Mouse (Mus musculus) cerebellum, adult 8-10 months (tissue): ENCODE measurements around the gene Enox1.

Experiments used
- DNase-seq: peaks from one replicate; pipeline ENCODE4 v3.0.0; 2022

The Enox1 gene

DNA sequence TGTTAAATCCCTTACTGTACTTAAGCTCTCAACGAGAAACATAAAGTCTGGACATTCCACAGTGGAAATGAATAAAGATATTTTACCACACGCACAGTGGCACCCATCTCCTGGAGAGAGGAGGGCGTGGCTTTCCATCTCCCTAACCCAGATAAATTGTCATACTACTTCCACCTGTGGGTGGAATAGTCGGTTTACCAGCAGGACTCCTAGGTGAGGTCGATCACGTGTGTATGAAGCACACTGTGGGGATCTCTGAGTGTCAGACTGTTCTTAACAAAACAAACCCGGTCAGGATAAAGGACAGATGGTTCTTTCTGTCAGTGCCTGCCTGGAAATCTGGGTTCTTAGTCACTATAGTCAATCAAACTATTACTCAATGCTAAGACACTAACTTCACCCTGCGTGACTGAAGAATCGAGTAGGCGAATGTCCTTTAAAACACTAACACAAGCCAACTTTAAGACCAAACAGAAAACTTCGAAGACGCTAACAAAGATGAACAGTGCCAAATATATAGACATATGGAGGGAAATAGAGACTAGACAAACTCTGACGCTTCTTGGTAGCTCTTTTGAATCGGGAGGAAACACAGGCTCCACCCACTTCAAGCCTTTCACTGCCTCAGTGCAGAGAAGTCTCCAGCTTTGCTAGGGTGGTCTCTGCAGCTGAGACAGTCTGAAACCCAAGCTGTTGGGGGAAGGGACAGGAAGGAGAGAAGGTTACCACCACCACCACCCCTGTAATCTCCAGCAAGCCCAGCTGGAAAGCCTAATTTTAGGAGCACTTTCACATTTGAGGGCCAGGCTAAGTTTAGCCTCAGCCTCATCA is 423.8 kb downstream of the Enox1 start:
- DNase-seq: no peak

DNA sequence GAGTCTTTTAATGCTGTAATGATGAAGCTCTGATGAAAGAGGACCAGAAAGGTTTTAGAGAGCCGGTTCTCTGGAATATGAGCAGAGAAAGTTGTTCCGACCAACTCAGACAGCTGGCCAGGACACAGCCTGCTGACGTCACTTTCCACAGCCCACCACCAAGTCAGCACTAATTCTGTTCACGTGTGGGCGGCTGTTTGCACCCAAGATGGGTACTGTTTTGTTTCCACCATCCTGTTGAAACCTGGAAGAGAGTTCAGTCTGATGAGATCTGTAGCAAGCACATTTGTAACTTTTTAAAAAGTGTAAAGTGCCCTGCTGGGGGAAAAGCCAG is 424.3 kb downstream of the Enox1 start:
- DNase-seq: no peak

DNA sequence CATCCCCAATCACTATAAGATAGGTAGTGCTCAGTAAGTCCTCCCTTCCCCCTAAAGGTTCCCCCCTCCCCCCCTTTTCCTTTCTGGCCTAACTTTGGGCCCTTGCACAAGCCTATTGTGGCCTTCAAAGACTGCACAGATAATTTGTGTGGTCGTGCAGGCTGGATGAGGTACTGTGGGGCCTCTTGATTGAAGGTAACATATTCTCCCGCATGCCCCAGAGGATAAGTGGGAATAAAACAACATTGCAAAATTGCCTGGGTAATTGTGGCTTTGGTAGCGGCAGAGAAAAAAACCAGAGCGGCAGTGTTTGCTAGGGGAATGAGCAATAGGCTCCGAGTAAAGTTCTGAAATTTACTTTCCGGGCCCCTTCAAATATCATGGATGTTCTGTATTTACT is 425.1 kb downstream of the Enox1 start:
- DNase-seq: no peak

DNA sequence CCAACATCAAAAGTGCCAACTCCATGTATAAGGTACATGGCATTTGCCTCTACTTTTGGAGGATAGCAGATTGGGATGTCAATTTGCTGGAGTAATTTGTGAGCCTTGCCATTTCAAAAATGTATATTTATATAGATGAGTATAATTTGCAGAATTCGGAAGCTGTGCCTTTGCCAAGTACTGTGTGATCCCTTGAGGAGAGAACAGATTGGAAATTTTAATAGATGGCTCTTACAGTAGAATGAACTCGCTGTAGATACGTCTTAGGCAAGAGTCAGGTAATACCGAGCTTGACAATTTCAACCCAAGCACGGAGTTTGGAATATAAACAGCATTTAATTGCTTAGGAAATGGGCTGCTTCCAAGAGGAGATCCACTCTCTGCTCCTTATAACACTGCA is 427.9 kb downstream of the Enox1 start:
- no peak for DNase-seq

DNA sequence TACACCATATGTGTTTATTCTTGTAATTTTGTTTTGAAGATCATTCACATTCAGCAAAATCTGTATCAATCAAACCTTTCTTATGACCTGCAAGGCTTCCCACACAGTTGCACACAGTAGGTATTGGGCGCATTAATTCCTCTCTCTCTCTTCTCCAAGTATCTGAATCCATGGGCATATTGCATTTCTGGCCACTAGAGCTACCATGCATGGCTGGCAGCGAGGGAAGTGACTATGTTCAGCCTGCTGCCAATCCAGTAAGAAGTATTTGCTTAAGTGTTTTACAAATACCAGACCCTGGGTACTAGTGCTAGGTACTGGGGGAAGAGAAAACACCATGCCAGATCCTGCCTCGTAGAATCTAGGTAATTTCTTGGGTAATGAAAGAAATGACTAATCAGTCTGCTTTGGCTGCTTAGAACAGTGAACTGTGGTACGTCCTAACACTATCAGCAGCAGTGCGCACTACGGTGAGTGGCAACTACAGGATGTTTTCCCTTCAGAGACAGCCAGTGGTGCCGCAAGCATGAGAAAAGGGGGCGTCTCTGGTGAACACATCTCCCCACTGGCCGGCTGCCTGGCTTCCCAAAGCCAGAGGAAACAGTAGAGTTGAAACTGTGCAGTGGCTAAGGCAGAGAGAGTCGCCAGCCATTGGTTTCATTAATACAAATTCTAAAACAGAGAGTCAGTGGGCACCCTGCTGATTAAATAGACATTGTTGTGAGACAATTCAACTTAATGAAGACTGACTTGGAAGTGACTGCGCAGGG is 428.7 kb downstream of the Enox1 start:
- no peak for DNase-seq

DNA sequence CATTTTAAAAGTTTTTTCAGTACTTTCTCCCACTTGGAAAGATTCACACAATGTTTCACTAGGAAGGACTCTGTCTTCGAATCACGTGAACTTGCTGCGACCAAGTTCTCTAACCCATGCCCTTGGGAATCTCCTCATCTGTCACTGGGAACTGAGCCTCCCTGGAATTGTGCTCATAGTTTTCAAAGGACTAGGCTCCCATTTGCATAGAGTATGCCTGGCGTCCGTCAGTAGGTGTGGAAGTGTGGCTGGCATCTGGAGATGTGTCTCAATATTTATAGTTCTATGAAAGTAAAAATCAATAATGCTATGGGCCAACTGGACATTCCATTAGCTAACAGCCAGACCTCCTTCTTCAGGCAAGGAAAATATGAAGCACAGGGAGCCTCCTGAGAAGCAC is 429.5 kb downstream of the Enox1 start:
- DNase-seq: no peak

DNA sequence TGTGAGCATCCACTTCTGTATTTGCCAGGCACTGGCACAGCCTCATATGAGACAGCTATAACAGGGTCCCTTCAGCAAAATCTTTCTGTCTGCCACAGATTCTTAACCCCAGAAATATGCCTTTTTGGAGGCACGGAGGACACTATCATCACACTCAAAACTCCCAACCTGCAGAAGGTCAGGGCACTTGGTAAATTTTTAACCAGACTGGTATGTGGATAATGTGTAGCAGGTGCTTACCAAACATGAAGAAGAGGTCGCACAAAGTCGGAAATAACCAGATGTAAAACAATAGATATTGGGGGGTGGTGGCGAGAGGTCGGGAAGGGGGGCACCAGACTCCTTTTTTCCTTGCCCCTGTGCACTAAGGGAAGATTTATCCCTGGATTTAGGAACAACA is 430.6 kb downstream of the Enox1 start:
- no peak for DNase-seq

DNA sequence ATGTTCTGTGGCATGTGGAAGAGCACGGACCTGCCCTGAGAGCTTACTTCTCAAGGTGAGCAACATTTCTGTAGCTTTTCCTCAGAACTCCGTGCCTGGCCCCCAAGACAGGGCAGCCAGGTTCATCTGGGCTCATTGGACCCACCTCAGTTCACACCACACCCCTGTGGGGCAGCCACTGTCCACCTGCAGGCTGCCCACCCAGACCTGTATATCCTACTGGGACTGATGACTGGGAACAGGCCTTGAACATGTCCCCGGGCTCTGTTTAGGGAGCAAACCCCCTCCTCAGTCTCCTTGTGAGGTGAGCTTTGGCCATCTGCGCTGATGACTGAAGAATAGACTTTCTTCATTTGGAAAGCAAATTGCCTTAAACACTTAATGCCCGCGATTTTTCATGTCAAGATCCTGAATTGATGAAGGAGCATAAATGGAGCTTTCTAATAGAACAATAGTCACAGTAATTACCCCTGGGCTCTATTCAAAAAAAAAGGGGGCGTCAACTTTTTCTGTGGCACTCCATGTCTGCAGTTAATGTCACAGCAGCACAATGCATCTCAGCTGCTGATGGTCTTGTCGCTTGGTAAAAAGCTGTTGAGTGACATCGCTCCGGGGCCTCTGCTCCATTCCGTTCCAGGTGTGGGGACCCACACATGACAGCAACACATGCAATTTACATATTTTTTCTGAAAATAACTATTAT is 436.7 kb downstream of the Enox1 start:
- DNase-seq: no peak

DNA sequence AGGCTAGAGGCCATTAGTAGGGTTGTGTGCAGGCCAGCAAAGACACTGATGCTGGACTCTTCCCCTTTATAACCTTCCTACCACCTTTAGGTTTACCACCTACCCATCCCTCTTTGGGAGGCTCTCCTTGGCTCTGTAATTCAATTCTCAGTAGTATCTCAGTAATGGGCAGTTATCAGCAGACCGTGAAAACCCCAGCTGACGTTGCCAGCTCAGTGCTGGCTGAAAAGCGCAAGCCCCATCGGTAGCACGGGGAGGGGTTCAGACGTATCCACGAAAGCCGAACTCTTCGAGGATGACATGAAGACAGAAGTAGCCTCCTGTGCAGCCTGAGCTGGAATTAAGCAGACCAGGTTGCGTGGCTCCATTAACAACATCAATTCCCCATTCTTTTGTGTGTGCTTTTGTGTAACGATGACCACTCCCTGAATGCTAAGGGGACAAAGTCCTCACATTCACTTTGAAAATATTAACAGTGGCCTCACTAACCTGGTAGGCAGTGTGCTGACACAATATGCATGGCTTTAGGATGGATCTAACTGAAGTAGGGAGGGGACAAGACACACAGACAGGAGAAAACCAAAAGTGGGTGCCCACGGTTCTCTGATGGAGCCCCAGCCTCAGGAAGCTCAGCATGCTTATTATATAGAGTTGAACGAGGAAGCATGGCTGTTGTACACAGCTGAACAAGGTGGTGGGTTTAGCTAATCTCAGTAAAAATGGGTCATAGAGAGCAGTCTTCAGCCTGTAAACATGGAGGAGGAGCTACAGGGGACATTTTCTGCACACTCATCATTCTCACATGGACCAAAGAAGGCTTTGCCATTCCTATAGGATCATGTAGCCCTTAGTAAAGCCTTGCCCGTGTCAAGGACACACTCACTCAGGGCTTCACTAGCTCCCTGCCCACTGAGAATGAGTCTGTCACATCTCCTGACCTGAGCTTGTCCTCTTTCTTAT is 439.9 kb downstream of the Enox1 start:
- no peak for DNase-seq

DNA sequence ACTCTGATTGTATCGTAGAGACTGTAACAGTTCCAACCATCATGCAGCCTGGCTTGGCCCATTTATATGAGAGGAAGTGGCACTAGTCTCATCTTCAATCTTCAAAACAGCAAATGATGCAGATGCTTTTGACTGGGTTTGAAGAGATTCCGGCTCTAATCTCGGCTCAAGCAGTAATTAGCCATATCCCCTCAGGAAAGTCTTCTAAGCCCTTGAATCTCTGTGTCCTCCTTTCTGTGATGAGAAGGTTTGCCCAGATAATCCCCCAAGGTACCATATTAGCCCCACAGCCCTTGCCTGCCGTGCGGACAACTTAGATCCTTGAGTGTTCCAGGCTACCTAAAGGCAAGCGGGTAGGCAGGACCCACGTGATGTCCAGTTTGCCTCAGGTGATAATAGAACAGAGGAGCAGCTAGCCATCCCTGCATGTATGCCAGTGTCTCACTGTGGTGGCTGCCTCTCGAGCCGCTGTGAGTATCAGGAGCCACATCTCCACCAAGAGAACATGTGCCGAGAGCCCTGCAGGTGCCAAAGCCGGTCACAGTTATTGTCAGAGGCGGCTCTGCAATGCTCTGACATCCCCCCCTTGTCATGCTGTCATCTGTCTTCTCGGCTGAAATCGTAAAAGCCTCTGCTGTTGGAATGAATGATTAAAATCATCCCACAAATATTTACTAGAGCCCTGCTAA is 442.6 kb downstream of the Enox1 start:
- no peak for DNase-seq

DNA sequence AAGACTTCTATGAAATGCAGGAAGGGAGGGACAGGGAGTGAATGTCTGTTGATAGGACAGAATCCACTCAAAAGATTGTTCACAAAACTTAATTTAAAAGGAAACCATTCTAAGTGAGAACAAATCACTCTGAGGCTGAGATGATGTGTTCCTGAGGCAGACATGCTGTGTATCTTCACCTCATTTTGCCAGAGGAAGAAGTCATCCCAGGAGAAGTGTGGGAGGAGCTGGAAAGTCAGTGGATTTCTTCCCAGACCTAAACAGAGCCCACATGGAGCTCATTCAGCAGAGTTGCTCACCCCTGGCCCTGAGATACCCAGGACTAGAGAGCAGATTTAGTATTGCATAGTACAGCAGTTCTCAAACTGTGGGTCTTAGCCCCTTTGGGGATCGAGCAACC is 444.2 kb downstream of the Enox1 start:
- no peak for DNase-seq

DNA sequence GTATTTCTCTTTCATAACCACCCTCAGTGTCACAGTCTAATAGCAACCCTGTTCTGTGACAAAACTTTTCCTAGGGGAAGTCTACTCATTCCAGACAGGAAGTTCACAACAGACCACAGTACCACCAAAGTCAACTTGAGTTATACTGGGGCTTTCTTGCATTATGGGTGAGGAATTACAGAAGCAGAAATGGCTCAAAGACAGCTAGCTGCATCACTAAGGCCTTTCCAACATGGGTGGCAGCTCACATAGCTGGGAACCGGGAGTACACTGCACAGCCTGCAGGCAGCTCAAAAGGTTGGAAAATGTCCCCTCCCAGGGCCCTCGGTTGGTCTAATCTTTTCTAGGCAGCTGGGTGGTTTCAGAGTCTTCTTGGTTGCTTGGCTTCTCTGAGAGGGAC is 444.9 kb downstream of the Enox1 start:
- no peak for DNase-seq

DNA sequence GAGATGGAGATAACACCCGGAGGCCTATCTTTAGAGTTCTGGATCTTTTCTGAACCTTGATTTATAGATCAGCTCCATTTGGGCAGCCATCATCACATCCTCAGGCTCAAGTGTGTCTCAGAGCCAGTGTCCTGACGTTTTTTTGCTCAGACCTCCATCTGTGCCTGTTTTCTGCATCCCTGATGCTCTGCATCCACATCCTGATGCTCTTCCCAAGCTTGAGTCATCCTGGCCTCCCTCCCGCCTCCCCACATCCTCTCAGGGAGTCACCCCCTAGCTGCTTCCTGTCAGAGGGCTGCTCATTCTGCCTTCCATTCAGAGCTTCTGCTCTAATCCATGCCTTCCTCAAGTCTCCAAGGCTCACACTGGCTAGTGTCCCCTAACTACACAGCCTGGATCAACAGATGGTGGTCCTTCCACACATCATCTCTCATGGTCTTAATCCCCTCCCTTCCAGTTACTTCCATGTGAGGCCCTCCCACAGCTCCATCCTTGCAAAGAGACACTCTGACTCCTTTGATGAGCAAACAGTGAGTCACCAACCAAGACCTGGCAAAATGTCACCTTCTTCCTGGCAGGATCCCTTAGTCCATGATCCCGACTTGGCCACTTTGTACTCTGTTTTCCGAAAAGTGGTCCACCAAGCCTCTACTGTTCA is 451.7 kb downstream of the Enox1 start:
- peak; percentile 34 for DNase-seq

DNA sequence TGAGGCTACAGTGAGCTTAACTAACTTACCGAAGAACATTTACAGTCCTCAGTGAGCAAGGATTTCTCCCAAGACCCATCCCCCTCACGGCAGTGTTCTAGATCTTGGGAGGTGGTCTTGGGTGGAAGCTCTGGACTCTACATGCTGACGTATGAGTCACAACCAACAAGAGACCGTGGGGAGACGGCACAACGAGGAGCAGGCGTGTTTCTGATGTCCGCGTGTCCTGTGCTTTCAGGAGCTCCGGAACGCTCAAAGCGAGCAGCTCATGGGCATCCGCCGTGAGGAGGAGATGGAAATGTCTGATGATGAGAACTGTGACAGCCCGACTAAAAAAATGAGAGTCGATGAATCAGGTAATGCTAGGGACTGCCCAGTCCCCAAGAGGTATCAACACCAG is 458.6 kb downstream of the Enox1 start:
- DNase-seq: no peak

DNA sequence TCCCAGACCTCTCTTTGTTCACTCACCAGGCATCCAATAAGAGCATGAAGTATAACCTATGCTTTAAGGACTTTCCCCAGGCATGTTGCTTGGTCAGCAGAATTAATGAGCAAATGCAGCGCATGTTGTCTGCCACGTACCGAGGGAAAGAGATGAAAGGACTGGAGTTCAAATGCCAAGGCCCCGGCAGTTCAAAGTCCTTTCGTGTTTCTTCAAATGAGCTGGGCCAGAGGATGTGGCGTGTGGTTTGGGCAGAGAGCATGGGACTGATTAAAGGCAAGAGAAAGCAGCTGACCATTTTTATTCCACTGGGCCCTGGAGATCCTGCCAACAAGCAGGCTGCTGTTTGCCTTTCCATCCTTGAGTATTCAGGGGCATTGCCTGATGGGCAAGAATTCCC is 460.7 kb downstream of the Enox1 start:
- no peak for DNase-seq

DNA sequence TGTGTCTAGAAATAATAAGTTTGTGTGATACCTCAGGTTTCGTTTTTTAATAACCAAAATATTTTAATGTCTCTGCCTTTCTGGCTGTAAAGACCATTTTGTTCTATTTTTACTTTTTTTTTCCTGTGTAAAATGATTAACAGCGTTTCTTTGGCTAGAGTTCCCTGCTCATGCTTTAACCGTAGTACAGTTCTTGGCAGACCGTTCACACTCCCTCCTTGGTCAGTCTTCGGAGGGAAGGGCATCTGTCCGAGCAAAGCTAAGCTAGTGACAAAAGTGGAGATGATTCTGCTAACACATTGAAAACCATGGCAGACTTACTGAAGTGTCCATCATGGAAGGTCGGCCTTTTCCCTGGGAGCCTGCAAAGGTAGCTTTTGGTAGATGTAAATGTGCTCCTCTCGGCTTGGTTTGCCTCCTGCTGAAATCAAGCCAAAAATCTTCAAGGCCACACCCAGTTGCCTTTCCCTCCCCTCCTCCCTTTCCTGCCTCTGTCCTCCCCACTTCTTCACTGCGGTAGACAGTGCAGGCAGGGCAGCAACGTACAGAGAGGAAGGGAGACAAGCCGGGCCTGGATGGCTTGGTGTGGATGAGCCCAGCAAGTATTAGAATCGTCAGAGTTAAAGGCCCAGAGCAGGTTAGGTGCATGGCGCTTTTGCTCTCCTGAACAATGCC is 461.7 kb downstream of the Enox1 start:
- DNase-seq: no peak

DNA sequence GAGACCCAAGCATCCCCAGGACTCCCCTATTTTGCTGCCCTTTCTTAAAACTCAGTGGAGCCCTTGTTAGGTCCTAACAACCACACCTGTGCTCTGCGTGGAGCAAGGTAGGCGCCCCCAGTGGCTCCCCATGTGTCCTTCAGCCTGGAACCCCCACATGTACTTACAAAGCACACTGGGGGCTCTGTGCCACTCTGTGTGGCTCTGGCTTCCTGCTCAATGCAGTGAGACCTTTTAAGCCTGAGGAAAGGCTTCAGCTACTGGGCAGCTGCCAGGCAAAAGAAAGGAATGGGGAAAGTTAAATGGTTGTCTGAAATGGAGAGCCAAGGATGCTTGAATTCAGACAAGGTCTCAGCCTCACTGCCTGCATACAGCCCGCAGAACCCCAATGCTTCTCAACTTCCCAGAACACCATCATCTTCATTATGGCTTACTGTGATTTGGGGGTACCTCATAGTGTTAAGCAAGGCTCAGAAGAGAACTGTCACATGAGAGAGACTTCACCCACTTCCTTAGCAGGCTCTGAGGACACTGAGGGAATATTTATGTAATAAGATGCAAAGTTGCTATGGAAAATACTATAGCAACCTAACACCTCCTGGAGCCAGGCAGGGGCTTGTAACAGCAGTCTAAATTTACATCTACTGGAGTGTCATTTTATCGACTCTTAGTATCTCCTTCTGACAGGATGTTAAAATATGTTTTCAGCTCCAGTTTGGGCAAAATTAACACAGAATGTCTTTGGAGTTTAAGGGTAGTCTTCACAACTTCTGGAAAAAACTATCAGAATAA is 465.1 kb downstream of the Enox1 start:
- DNase-seq: no peak

DNA sequence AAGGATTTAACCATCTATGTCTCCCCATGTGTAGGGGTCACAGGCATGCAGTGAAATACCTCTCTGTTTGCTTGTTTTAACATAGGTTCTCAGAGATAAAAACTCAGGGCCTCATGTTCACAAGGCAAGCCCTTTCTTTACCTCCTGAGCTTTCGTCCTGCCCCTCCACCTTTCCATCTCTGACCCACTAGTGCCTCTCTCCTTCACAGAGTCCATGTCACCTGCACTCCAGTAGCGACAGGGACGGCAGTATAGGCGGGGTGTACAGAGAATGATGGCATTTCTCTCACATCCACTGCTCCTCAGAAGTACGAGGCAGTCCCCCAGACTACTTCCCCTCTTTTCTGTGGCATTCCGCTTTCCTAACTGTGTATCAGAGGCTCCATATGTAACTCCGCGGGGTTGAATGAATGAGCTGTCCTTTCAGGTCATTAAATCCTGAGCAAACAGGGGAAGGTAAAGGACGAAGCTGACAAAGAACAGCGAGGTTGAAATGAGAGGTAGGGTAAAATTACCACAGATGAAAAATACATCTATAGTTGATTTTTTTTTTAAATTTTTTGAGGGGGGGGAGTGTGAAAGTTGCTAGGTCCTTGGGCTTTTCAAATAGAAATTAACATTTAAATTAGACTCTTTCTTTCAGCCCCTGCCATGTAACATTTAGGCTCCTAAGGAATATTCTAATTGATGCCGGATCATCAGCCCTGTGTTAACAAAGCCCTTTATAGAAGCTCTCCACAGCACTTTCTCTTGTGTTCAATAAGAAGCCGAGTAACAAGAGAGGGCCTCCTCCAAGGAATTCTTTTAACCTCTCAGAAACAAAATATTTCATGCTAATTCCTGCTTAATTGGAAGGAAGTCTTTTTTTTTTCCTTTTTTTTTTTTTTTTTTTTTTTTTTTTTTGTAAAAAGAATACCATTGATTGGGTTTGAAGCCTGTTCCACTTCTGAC is 470.3 kb downstream of the Enox1 start:
- DNase-seq: no peak
